Mouse (Mus musculus) lung, embryonic 15.5 days (tissue): ENCODE measurements around the gene Fam160a1. TPM values are rescaled to one million over a fixed set of nuclear protein-coding genes. Genes with fewer than 3 reads are reported as not detected.

Experiments used
- ATAC-seq: fragments of 200-750 bp; cut with Nextera tagmentation; 2 replicates; pipeline ENCODE4 v1.8.0; 2017; ENCODE audit warnings: moderate number of reproducible peaks, borderline replicate concordance; ENCODE audit not compliant: low FRiP score, low TSS enrichment; ENCODE audit errors: extremely low read depth
- H3K27ac ChIP-seq: fragments of 300-500 bp; sonication (generic); 2 replicates; pipeline ENCODE4 v1.5.1; 2015; ENCODE audit warnings: moderate library complexity, mild to moderate bottlenecking, inconsistent platforms
- H3K27me3 ChIP-seq: fragments of 300-500 bp; sonication (generic); 2 replicates; pipeline ENCODE4 v1.6.1; 2015; ENCODE audit warnings: inconsistent platforms
- H3K36me3 ChIP-seq: fragments of 300-500 bp; sonication (generic); 2 replicates; pipeline ENCODE4 v1.6.1; 2015; ENCODE audit warnings: inconsistent platforms
- H3K4me1 ChIP-seq: fragments of 300-500 bp; sonication (generic); 2 replicates; pipeline ENCODE4 v1.6.1; 2015; ENCODE audit warnings: inconsistent platforms
- H3K4me2 ChIP-seq: fragments of 300-500 bp; sonication (generic); 2 replicates; pipeline ENCODE4 v1.6.1; 2015; ENCODE audit warnings: inconsistent platforms, mild to moderate bottlenecking, moderate library complexity
- H3K4me3 ChIP-seq: fragments of 300-500 bp; sonication (generic); 2 replicates; pipeline ENCODE4 v1.5.1; 2015; ENCODE audit warnings: mild to moderate bottlenecking, inconsistent platforms
- H3K9ac ChIP-seq: fragments of 300-500 bp; sonication (generic); 2 replicates; pipeline ENCODE4 v1.6.1; 2015; ENCODE audit warnings: inconsistent platforms
- H3K9me3 ChIP-seq: fragments of 300-500 bp; sonication (generic); 2 replicates; pipeline ENCODE4 v1.6.1; 2016; ENCODE audit warnings: inconsistent platforms
- WGBS: fragments of 180-500 bp; shearing (Covaris S2); methylation state at CpG from one replicate; pipeline ENCODE4 v1.1.7; 2015; 5-methylcytosine and 5-hydroxymethylcytosine counted together
- polyA plus RNA-seq: library from polyadenylated mRNA; unstranded; fragments of >200 nt; fragmentation: Nextera tagmentation; extraction: Ambion mirVana; gene quantifications from 2 replicates; pipeline ENCODE4 v1.2.1, GENCODE M21; 2015

Fam160a1 gene
- 2.9 and 3.1 TPM in 2 replicates for polyA plus RNA-seq

- H3K27me3 ChIP-seq: no peaks in the 10 kb centered on the region
- H3K4me2 ChIP-seq: no peak within 1 kb of the TSS
- H3K9ac ChIP-seq: no peak within 1 kb of the TSS
- ATAC-seq: no peak
- no peaks in the 10 kb centered on the region for H3K9me3 ChIP-seq
- no peaks in the 10 kb centered on the region for H3K36me3 ChIP-seq
- WGBS: 73% methylated on average over 2 of the region's 2 CpGs
- H3K27ac ChIP-seq: no peak within 1 kb of the TSS
- 0 out of 2 replicates have a peak, but pooled peaks cover 4% of the 10 kb centered on the region for H3K4me1 ChIP-seq
- H3K4me3 ChIP-seq: no peak within 1 kb of the TSS
These were observed at the start of gene Fam160a1 for GRCm38 (mm10) chr3:85817191-85817590. Gene Fam160a1, minus strand, starts transcription at chr3:85817291.

DNA sequence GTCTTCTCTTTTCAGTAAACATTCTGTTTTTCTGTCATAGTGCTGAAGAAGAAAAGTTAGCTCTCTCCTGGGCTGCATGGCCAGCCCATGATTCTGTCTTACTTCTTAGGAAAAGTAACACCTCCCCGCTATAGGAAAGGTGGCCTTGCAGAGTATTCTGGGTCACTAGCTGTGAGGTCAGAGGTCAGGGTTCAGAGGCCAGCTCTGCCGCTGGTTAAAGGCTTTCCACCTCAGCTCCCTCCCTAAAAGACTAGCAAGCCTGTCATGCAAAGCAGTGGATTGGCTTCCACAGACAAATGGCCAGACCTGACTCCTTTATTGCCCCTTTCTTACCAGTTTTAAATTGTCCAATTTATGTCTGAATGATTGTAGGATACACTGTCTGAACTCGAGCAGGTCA is 46.9 kb upstream of the Fam160a1 start:
- H3K27ac ChIP-seq: no peak overlapping the region
- H3K9ac ChIP-seq: no peak overlapping the region
- no peaks in the 10 kb centered on the region for H3K27me3 ChIP-seq
- no peak overlapping the region for H3K4me2 ChIP-seq
- ATAC-seq: no peak
- WGBS: 21% methylated on average over 3 of the region's 3 CpGs
- peaks cover 8% of the 10 kb centered on the region; the same call in 1 of the 2 replicates for H3K4me1 ChIP-seq
- no peaks in the 10 kb centered on the region for H3K9me3 ChIP-seq
- no peaks in the 10 kb centered on the region for H3K36me3 ChIP-seq
- H3K4me3 ChIP-seq: no peak overlapping the region

DNA sequence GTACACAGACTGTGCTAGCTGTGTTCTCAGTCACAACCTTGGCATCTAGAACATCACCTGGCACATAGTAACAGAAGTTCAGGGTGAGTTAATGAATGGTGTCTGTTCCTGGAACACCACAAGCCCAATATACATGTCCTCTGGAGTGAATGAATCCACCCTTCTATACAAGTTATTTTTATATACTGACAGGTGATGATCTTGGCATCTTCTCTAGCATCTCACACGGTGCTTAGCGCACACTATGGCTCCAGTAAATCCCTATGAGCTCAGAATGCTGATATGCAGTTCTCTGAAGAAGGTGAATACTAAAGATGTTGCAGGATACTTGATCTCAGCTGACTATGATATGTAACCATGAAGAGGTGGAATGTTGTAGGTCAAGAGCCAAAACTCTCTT is 45.8 kb upstream of the Fam160a1 start:
- H3K4me1 ChIP-seq: peaks cover 9% of the 10 kb centered on the region; the same call in 1 of the 2 replicates
- no peak overlapping the region for H3K4me3 ChIP-seq
- H3K36me3 ChIP-seq: no peaks in the 10 kb centered on the region
- 84% methylated on average over 2 of the region's 2 CpGs for WGBS
- no peak overlapping the region for H3K4me2 ChIP-seq
- H3K27me3 ChIP-seq: no peaks in the 10 kb centered on the region
- ATAC-seq: no peak
- H3K9me3 ChIP-seq: no peaks in the 10 kb centered on the region
- H3K9ac ChIP-seq: no peak overlapping the region
- H3K27ac ChIP-seq: no peak overlapping the region

GRCm38 (mm10) chr3:85860996-85861395 is 43.9 kb upstream of the Fam160a1 start:
- H3K4me3 ChIP-seq: no peak overlapping the region
- H3K9me3 ChIP-seq: no peaks in the 10 kb centered on the region
- WGBS: 68% methylated on average over 5 of the region's 5 CpGs
- H3K27ac ChIP-seq: no peak overlapping the region
- no peaks in the 10 kb centered on the region for H3K36me3 ChIP-seq
- no peak overlapping the region for H3K4me2 ChIP-seq
- peaks cover 11% of the 10 kb centered on the region; the same call in 1 of the 2 replicates for H3K4me1 ChIP-seq
- ATAC-seq: no peak
- no peaks in the 10 kb centered on the region for H3K27me3 ChIP-seq
- no peak overlapping the region for H3K9ac ChIP-seq

DNA sequence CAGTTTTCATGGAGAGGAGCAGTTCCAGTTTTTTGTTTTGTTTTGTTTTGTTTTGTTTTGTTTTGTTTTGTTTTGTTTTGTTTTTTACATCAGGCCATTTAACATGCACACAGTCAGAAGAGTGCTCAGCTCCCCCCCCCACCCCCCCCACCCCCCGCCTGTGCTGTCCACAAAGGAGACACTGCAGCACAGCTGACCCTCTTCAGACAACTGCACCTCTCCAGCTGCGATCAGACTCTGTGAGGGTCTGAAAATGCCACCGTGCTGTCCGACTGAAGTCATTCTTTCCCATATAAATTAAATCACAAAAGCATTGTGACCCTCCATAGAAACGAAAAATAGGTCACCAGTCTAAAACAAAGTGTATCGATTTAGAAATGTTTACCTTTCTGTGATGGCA is 42.2 kb upstream of the Fam160a1 start:
- Histone ChIP-seq H3K27ac (no peak overlapping the region), H3K27me3 (no peaks in the 10 kb centered on the region), H3K36me3 (no peaks in the 10 kb centered on the region), H3K4me1 (peaks cover 8% of the 10 kb centered on the region; the same call in 1 of the 2 replicates), H3K9me3 (no peaks in the 10 kb centered on the region), H3K4me2 (no peak overlapping the region), H3K9ac (no peak overlapping the region), H3K4me3 (no peak overlapping the region)
- 53% methylated on average over 6 of the region's 6 CpGs for WGBS
- no peak for ATAC-seq

DNA sequence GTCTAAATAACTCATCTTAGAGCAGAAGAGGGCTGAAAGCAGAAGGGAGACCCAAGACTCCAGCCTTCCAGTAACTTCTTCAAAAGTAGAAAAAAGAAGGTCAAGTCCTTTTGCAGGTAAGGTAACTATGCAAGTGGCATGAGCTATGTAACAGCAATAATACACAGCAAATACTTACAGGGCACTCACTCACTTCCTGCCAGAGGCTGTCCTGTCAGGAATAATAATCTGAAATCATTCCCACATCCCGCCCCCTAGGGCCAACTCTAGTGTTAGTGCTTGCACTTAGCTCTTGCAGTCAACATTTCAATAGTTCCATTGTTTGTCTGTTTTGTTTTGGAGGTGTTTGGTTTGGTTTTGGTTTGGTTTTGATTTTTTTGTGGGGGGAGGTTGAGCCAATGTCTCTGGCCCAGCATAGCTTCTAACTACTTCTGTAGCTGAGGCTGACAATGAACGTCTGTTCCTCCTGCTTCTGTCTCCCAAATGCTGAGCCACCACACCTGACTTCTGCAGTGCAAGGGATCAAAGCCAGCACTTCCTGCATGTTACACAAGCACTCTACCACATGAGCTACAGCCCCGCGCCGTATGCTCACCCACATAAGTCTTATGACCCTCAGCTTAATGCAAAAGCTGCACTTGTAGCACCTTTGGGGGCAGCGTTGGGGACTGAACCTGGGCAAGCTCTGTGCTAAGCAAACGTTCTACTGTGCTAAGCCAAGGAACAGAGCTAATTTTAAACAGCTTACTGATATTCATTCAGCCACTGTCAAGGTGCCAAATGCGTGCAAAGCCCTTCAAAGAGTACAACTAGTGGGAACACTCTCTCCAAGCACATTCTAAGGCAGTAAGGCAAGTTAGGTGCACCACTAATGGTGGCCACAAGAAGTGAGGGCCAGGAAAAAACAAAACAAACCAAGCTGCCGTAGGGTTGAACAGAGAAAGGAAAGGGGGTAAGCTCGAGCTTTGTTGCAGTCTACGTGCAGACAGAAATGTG is 41.3 kb upstream of the Fam160a1 start:
- Histone ChIP-seq H3K27ac (peak overlapping the region; percentile 62), H3K36me3 (no peaks in the 10 kb centered on the region), H3K9ac (no peak overlapping the region), H3K9me3 (no peaks in the 10 kb centered on the region), H3K27me3 (no peaks in the 10 kb centered on the region), H3K4me3 (no peak overlapping the region), H3K4me1 (0 out of 2 replicates have a peak, but pooled peaks cover 4% of the 10 kb centered on the region), H3K4me2 (no peak overlapping the region)
- 50% methylated on average over 11 of the region's 11 CpGs for WGBS
- no peak for ATAC-seq

GRCm38 (mm10) chr3:85857083-85857482 is 40.0 kb upstream of the Fam160a1 start:
- 40% methylated on average over 4 of the region's 4 CpGs for WGBS
- Histone ChIP-seq H3K27ac (no peak overlapping the region), H3K4me2 (no peak overlapping the region), H3K27me3 (no peaks in the 10 kb centered on the region), H3K36me3 (no peaks in the 10 kb centered on the region), H3K4me1 (0 out of 2 replicates have a peak, but pooled peaks cover 4% of the 10 kb centered on the region), H3K9ac (no peak overlapping the region), H3K9me3 (no peaks in the 10 kb centered on the region), H3K4me3 (no peak overlapping the region)
- no peak for ATAC-seq

- Histone ChIP-seq H3K27me3 (no peaks in the 10 kb centered on the region), H3K9ac (no peak overlapping the region), H3K4me1 (0 out of 2 replicates have a peak, but pooled peaks cover 4% of the 10 kb centered on the region), H3K27ac (no peak overlapping the region), H3K9me3 (no peaks in the 10 kb centered on the region), H3K4me2 (no peak overlapping the region), H3K4me3 (no peak overlapping the region), H3K36me3 (no peaks in the 10 kb centered on the region)
- no peak for ATAC-seq
- WGBS: 86% methylated on average over 5 of the region's 5 CpGs
These were observed 38.9 kb upstream of the Fam160a1 start for GRCm38 (mm10) chr3:85855947-85856346.

DNA sequence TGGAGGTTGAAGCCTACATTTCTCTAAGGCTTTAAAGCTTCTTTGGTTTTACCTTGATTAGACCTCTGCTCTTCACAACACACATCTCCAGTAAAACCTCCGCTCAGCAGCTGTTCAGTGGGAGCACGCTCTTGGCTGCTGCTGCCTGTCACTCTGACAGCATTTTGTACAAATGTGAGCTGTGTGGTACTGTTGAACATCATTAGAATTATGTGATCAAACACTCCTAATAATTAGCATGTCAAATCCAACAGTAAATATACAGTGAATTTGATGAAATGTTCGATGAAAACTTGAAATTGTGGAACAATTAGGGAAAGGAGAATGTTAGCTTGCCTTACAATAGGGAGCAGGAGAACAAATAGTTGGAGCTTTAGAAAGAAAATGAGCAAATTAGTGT is 38.0 kb upstream of the Fam160a1 start:
- WGBS: 87% methylated on average over 3 of the region's 3 CpGs
- Histone ChIP-seq H3K9ac (no peak overlapping the region), H3K4me3 (no peak overlapping the region), H3K4me1 (0 out of 2 replicates have a peak, but pooled peaks cover 4% of the 10 kb centered on the region), H3K36me3 (no peaks in the 10 kb centered on the region), H3K9me3 (no peaks in the 10 kb centered on the region), H3K27ac (no peak overlapping the region), H3K27me3 (no peaks in the 10 kb centered on the region), H3K4me2 (no peak overlapping the region)
- ATAC-seq: no peak

DNA sequence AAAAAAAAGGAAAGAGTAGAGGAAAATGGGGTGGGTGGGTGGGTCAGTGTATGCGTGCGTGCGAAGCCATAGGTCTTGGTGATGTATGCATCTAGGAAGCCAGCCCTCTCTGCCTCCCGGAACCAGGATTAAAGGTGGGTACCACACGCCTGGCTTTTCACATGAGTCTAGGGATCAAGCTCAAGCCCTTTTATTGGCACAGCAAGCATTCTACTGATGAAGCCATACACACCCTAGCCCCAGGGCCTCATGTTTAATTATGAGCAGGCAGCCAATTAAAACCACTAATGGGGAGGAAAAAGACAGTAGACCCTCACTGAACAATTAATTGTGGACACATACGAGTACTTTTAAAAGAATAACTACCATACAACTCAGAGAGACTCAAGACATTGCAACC is 37.1 kb upstream of the Fam160a1 start:
- H3K36me3 ChIP-seq: no peaks in the 10 kb centered on the region
- H3K9ac ChIP-seq: no peak overlapping the region
- ATAC-seq: no peak
- H3K4me2 ChIP-seq: no peak overlapping the region
- WGBS: 89% methylated on average over 6 of the region's 6 CpGs
- no peak overlapping the region for H3K4me3 ChIP-seq
- H3K27ac ChIP-seq: no peak overlapping the region
- 0 out of 2 replicates have a peak, but pooled peaks cover 4% of the 10 kb centered on the region for H3K4me1 ChIP-seq
- no peaks in the 10 kb centered on the region for H3K27me3 ChIP-seq
- H3K9me3 ChIP-seq: no peaks in the 10 kb centered on the region

DNA sequence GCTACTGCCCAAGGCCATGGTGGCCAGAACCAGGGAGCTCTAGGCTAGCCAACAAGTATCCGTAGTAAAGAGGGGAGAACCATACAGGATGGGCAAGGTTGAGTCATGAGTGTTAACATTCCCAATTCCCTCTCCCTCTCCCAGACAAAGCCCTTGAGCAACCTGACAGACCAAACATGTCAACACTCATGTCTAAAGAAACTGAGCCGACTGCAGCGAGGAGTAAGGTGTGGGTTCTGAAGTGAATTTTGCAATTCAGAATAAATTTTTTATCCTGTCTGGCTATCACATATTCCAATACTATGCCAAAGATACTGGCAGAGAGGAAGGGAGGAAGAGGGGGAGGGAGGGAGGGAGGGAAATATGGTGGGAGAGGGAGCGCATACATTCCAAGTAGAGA is 36.6 kb upstream of the Fam160a1 start:
- Histone ChIP-seq H3K4me3 (no peak overlapping the region), H3K27ac (no peak overlapping the region), H3K36me3 (no peaks in the 10 kb centered on the region), H3K4me1 (0 out of 2 replicates have a peak, but pooled peaks cover 4% of the 10 kb centered on the region), H3K27me3 (no peaks in the 10 kb centered on the region), H3K9me3 (no peaks in the 10 kb centered on the region), H3K4me2 (no peak overlapping the region), H3K9ac (no peak overlapping the region)
- no peak for ATAC-seq
- 66% methylated on average over 4 of the region's 4 CpGs for WGBS

DNA sequence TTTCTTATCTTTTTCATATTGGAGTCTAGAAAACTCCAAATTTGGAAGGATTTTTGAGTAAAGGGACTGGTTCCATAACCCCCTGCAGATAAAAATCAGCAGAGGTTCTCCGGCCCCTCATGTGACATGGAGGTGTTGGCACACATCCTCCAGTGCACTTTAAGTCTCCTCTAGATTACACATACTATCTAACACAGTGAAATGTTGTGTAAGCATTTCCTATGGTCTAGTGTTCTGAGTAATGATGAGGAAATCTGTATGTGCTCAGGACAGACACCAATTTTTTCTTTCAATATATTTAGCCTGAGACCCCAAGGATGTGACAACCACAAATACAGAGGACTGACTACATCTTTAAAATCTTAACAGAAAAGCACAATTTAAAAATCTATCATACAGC is 33.0 kb upstream of the Fam160a1 start:
- Histone ChIP-seq H3K4me3 (no peak overlapping the region), H3K27ac (no peak overlapping the region), H3K9me3 (no peaks in the 10 kb centered on the region), H3K4me2 (no peak overlapping the region), H3K27me3 (no peaks in the 10 kb centered on the region), H3K36me3 (no peaks in the 10 kb centered on the region), H3K4me1 (no peaks in the 10 kb centered on the region), H3K9ac (no peak overlapping the region)
- WGBS: 59% methylated on average over 1 of the region's 1 CpGs
- ATAC-seq: no peak
